Mouse (Mus musculus) MEL (cell line): ENCODE measurements around the gene Scd4. TPM values are rescaled to one million over a fixed set of nuclear protein-coding genes. Genes with fewer than 3 reads are reported as not detected.

ENCODE experiments used
- DNase-seq: peaks from one replicate; pipeline ENCODE4 v3.0.0; 2011; ENCODE audit warnings: low read depth, low spot score
- H3K27ac ChIP-seq: 2 replicates; pipeline ENCODE4 v1.5.1; 2012; ENCODE audit warnings: low read depth, mild to moderate bottlenecking, control low read depth, low read length, moderate library complexity; ENCODE audit not compliant: control insufficient read depth
- H3K27me3 ChIP-seq, 2 experiments: fragments of 150-350 bp in 1 of 2; sonication (generic) in 1 of 2; 2 replicates each; pipeline ENCODE4 v1.6.1; 2012; ENCODE audit warnings: low read length in 2 of 2, mild to moderate bottlenecking in 2 of 2, improper control_type of control experiment in 1 of 2, moderate library complexity in 1 of 2; ENCODE audit not compliant: insufficient read depth in 2 of 2, control insufficient read depth in 1 of 2
- H3K36me3 ChIP-seq, 2 experiments: 2 replicates each; pipeline ENCODE4 v1.6.1; 2012 to 2014; ENCODE audit warnings: low read length in 2 of 2, improper control_type of control experiment in 1 of 2, inconsistent platforms in 1 of 2, mild to moderate bottlenecking in 1 of 2; ENCODE audit not compliant: insufficient read depth in 2 of 2, control insufficient read depth in 1 of 2
- H3K4me1 ChIP-seq, 2 experiments: fragments of 150-350 bp in 1 of 2; sonication (generic) in 1 of 2; 2 replicates each; pipeline ENCODE4 v1.6.1; 2012; ENCODE audit warnings: low read length in 2 of 2, improper control_type of control experiment in 1 of 2, mild to moderate bottlenecking in 1 of 2; ENCODE audit not compliant: insufficient read depth in 2 of 2, control insufficient read depth in 1 of 2
- H3K4me3 ChIP-seq, 2 experiments: fragments of 150-350 bp in 1 of 2; sonication (generic) in 1 of 2; 2 replicates each; pipeline ENCODE4 v1.5.1; 2012; ENCODE audit warnings: low read depth in 2 of 2, low read length in 2 of 2, mild to moderate bottlenecking in 2 of 2, moderate library complexity in 2 of 2, control low read depth in 1 of 2, improper control_type of control experiment in 1 of 2; ENCODE audit not compliant: control insufficient read depth in 1 of 2, insufficient read depth in 1 of 2
- H3K79me2 ChIP-seq: 2 replicates; pipeline ENCODE4 v1.6.1; 2012; ENCODE audit warnings: mild to moderate bottlenecking, low read length, moderate library complexity; ENCODE audit not compliant: control insufficient read depth, poor library complexity, insufficient read depth
- H3K9ac ChIP-seq: 2 replicates; pipeline ENCODE4 v1.6.1; 2012; ENCODE audit warnings: low read depth, mild to moderate bottlenecking, control low read depth, low read length, moderate library complexity; ENCODE audit not compliant: control insufficient read depth, poor library complexity, severe bottlenecking
- H3K9me3 ChIP-seq: fragments of 150-350 bp; sonication (generic); replicated peaks from 2 replicates; pipeline ENCODE4 v1.6.1; 2012; ENCODE audit warnings: mild to moderate bottlenecking, low read length, improper control_type of control experiment, moderate library complexity; ENCODE audit not compliant: insufficient read depth
- BHLHE40 ChIP-seq: IDR thresholded peaks from 2 replicates; pipeline ENCODE4 v1.6.1; 2012; ENCODE audit warnings: low read depth, mild to moderate bottlenecking, inconsistent platforms, low read length, improper control_type of control experiment, borderline replicate concordance
- CHD1 ChIP-seq: IDR thresholded peaks from 2 replicates; pipeline ENCODE4 v1.6.1; 2012; ENCODE audit warnings: low read depth, mild to moderate bottlenecking, inconsistent platforms, low read length, improper control_type of control experiment
- ELF1 ChIP-seq: IDR thresholded peaks from 2 replicates; pipeline ENCODE4 v1.6.1; 2014; ENCODE audit warnings: low read depth, mild to moderate bottlenecking, inconsistent platforms, low read length, improper control_type of control experiment, moderate library complexity
- EP300 ChIP-seq, 2 experiments: IDR thresholded peaks; 2 replicates each; pipeline ENCODE4 v1.6.1; 2011; ENCODE audit warnings: improper control_type of control experiment in 2 of 2, low read length in 2 of 2, low read depth in 1 of 2, mild to moderate bottlenecking in 1 of 2
- ETS1 ChIP-seq: IDR thresholded peaks from 2 replicates; pipeline ENCODE4 v1.6.1; 2012; ENCODE audit warnings: low read depth, mild to moderate bottlenecking, inconsistent platforms, low read length, improper control_type of control experiment, moderate library complexity
- GABPA ChIP-seq: IDR thresholded peaks from 2 replicates; pipeline ENCODE4 v1.6.1; 2012; ENCODE audit warnings: low read depth, mild to moderate bottlenecking, inconsistent platforms, low read length, improper control_type of control experiment, moderate library complexity
- GATA1 ChIP-seq: IDR thresholded peaks from 2 replicates; pipeline ENCODE4 v1.6.1; 2011; ENCODE audit warnings: low read depth, low read length, improper control_type of control experiment
- MAFK ChIP-seq: IDR thresholded peaks from 2 replicates; pipeline ENCODE4 v1.6.1; 2011; ENCODE audit warnings: low read depth, mild to moderate bottlenecking, low read length, improper control_type of control experiment, borderline replicate concordance
- MAZ ChIP-seq: IDR thresholded peaks from 2 replicates; pipeline ENCODE4 v1.6.1; 2012; ENCODE audit warnings: low read depth, mild to moderate bottlenecking, inconsistent platforms, low read length, improper control_type of control experiment
- MEF2A ChIP-seq: IDR thresholded peaks from 2 replicates; pipeline ENCODE4 v1.6.1; 2014; ENCODE audit warnings: low read depth, mild to moderate bottlenecking, inconsistent platforms, low read length, improper control_type of control experiment; ENCODE audit not compliant: poor library complexity, insufficient replicate concordance, severe bottlenecking; ENCODE audit errors: extremely low read depth
- MYC ChIP-seq: IDR thresholded peaks from 2 replicates; pipeline ENCODE4 v1.6.1; 2011; ENCODE audit warnings: low read depth, mild to moderate bottlenecking, low read length, improper control_type of control experiment, moderate library complexity
- NELFE ChIP-seq: IDR thresholded peaks from 2 replicates; pipeline ENCODE4 v1.6.1; 2011; ENCODE audit warnings: low read depth, low read length, improper control_type of control experiment
- NRF1 ChIP-seq: IDR thresholded peaks from 2 replicates; pipeline ENCODE4 v1.6.1; 2014; ENCODE audit warnings: low read depth, mild to moderate bottlenecking, inconsistent platforms, low read length, improper control_type of control experiment, moderate library complexity; ENCODE audit not compliant: poor library complexity, insufficient read depth, severe bottlenecking
- SIN3A ChIP-seq: IDR thresholded peaks from 2 replicates; pipeline ENCODE4 v1.6.1; 2012; ENCODE audit warnings: low read length, improper control_type of control experiment, inconsistent platforms
- SMC3 ChIP-seq: IDR thresholded peaks from 2 replicates; pipeline ENCODE4 v1.6.1; 2011; ENCODE audit warnings: low read depth, low read length, improper control_type of control experiment
- TBP ChIP-seq: IDR thresholded peaks from 2 replicates; pipeline ENCODE4 v1.8.0; 2011; ENCODE audit warnings: low read depth, low read length, improper control_type of control experiment
- UBTF ChIP-seq: IDR thresholded peaks from 2 replicates; pipeline ENCODE4 v1.6.1; 2012; ENCODE audit warnings: low read depth, mild to moderate bottlenecking, inconsistent platforms, low read length, improper control_type of control experiment, moderate library complexity, borderline replicate concordance; ENCODE audit not compliant: insufficient read depth
- USF1 ChIP-seq: IDR thresholded peaks from 2 replicates; pipeline ENCODE4 v1.6.1; 2014; ENCODE audit warnings: low read depth, mild to moderate bottlenecking, inconsistent platforms, low read length, improper control_type of control experiment, moderate library complexity
- USF2 ChIP-seq, 2 experiments: IDR thresholded peaks; 2 replicates each; pipeline ENCODE4 v1.6.1; 2011 to 2012; ENCODE audit warnings: improper control_type of control experiment in 2 of 2, low read length in 2 of 2, borderline replicate concordance in 1 of 2, inconsistent platforms in 1 of 2, low read depth in 1 of 2, mild to moderate bottlenecking in 1 of 2; ENCODE audit not compliant: insufficient read depth in 1 of 2
- ZMIZ1 ChIP-seq: IDR thresholded peaks from 2 replicates; pipeline ENCODE4 v1.6.1; 2012; ENCODE audit warnings: low read depth, mild to moderate bottlenecking, inconsistent platforms, low read length, improper control_type of control experiment, moderate library complexity
- ZNF384 ChIP-seq: IDR thresholded peaks from 2 replicates; pipeline ENCODE4 v1.6.1; 2012; ENCODE audit warnings: low read depth, mild to moderate bottlenecking, inconsistent platforms, low read length, improper control_type of control experiment
- polyA plus RNA-seq, 2 experiments: library from polyadenylated mRNA; stranded (reverse) in 1 of 2; unstranded in 1 of 2; fragments of >175 nt in 1 of 2; fragments of >200 nt in 1 of 2; gene quantifications; 2 replicates each; pipeline versions ENCODE4 v1.2.1 to v1.2.4; 2012; ENCODE audit warnings: low replicate concordance in 2 of 2, low read depth in 1 of 2; ENCODE audit not compliant: insufficient read length in 2 of 2, insufficient read depth in 1 of 2, missing spikeins in 1 of 2
- total RNA-seq: library from RNA; depleted of rRNA; stranded (reverse); fragments of 300-350 nt; gene quantifications from 2 replicates; pipeline ENCODE4 v1.2.3, GENCODE M21; 2012

Scd4 gene
- total and polyA plus RNA-seq, 3 experiments: 0.31 to 0.36 TPM; not detected in 1

GRCm38 (mm10) chr19:44310814-44311213 is 22.1 kb upstream of the Scd4 start:
- H3K4me1 ChIP-seq: peaks cover 2 to 15% of the 10 kb centered on the region in 2 experiments
- no peak overlapping the region for H3K27ac ChIP-seq
- peaks cover 7 to 11% of the 10 kb centered on the region in 2 experiments for H3K36me3 ChIP-seq

DNA sequence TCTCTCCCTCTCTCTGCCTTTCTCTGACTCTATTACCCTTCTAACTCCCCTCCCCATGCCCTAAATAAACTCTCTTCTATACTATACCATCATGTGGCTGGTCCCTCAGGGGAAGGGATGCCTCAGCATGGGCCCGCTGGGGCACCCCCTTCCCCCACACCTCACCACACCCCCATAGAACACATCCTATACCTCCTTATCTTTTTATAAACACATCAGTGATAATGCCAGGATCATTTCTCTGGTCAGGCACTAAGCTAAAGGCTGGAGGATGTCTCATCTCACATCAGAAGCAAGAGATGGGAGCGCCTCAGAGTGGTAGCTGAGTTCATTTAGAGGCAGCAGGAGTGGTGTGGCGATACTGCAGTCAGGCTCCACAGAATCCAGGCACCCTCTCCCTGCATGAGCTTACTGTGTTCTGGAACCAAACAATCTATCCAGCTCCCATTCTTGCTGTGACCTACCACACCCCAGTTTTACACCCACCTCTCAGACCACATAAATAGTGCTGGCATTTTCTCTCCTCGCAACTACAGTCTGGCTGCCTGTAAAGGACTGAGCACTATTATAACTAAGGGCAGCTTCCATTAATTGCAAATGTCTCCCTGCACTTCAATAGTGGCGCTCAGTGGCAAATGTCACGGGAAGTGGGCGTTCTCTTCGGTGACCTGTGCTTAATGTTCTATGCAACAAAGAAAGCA is 21.4 kb upstream of the Scd4 start:
- no peak for TF ChIP-seq NELFE
- no peak for TF ChIP-seq SIN3A
- TF ChIP-seq ELF1: no peak
- no peak for TF ChIP-seq NRF1
- no peak for TF ChIP-seq TBP
- no peak for TF ChIP-seq MAFK
- no peak for TF ChIP-seq GATA1
- TF ChIP-seq CHD1: no peak
- TF ChIP-seq EP300 (IDR thresholded peaks at IDR 0.05; ENCODE audit: low read depth in 1 of 2, low read length in 2 of 2): no peak
- TF ChIP-seq UBTF: no peak
- no peak for TF ChIP-seq SMC3
- TF ChIP-seq MYC: no peak
- TF ChIP-seq GABPA: no peak
- TF ChIP-seq ZNF384: no peak
- TF ChIP-seq MEF2A: no peak
- no peak for TF ChIP-seq BHLHE40
- no peak for TF ChIP-seq ETS1
- no peak for TF ChIP-seq MAZ
- no peak for TF ChIP-seq USF2 (IDR thresholded peaks at IDR 0.05; ENCODE audit: borderline replicate concordance in 1 of 2, insufficient read depth in 1 of 2, low read depth in 1 of 2, low read length in 2 of 2)
- TF ChIP-seq, all 39 proteins: peak for 0
- DNase-seq: peak; percentile 30
- Histone ChIP-seq H3K9me3 (no peaks in the 10 kb centered on the region), H3K9ac (no peak overlapping the region), H3K27ac (no peak overlapping the region), H3K27me3 (no peaks in the 10 kb centered on the region), H3K4me1 (peaks cover 8 to 21% of the 10 kb centered on the region in 2 experiments), H3K36me3 (peaks cover under 1 to 16% of the 10 kb centered on the region in 2 experiments; a peak in 3 of 4 replicates), H3K79me2 (no peaks in the 10 kb centered on the region), H3K4me3 (no peak overlapping the region)

More at GRCm38 (mm10) chr19:44310814-44311213, 22.1 kb upstream of the Scd4 start:
- H3K27me3 ChIP-seq: no peaks in the 10 kb centered on the region
- H3K79me2 ChIP-seq: no peaks in the 10 kb centered on the region
- no peak overlapping the region for H3K4me3 ChIP-seq
- 0 out of 2 replicates have a peak, but pooled peaks have one; percentile 20 for TF ChIP-seq BHLHE40
- TF ChIP-seq SIN3A: no peak
- no peak for TF ChIP-seq MAZ
- no peak for TF ChIP-seq ZMIZ1
- no peak for TF ChIP-seq TBP
- TF ChIP-seq ZNF384: peak; percentile 86
- peak; percentile 73 for TF ChIP-seq USF1
- no peak for TF ChIP-seq MAFK
- TF ChIP-seq, all 39 proteins: peak for 3
- Histone ChIP-seq H3K9me3 (no peaks in the 10 kb centered on the region), H3K9ac (no peak overlapping the region)
- DNase-seq: peak; percentile 29
